Mouse (Mus musculus): ENCODE data around the gene Tspan13.

Tspan13 gene

DNA sequence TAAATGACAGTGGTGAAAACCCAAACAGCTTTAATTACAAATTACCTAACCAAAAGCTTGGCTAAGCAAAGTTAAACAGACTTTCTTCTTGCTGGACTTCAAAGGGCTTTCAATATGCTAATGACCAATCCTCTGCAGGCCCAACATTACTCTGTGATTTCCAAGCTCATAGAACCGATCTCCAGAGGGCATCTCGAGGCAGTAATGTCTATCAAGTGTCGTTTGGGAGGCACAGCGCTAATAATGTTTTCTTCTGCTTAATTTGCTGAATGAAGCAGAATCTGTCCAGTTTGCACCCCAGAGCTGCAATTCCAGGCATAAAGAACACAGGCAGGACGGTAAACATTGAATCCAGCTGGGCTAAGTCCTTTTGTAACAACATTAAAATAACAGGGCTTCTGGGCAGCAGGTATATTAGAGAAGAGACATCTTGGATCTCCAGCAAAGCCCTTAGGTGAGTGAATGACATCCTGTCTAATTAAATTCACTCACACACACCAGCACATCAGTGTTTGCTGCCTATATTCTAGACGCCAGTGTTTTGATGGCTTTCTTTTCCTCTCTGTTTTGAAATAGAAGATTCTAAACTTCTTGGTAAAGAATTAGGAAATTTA is 64.6 kb downstream of the Tspan13 start:
- DNase-seq (ENCODE audit: low spot score) = no peak

DNA sequence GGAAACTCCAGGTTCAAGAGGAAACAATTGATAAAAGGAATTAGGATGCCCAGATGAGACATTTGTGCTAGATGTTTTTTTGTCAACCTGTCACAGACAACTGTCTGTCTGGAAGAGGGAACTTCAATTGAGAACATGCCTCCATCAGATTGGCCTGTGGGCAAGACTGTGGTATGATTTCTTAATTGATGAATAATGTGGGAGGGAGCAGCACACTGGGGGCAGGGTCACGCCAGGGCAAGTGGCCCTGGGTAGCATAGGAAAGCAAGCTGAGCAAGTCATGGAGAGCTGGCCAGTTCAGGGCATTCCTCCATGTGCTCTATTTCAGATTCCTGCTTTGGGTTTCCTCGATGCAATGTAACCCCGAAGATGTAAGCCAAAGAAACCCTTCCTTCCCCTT is 66.4 kb downstream of the Tspan13 start:
- no peak for DNase-seq (ENCODE audit: low spot score)

DNA sequence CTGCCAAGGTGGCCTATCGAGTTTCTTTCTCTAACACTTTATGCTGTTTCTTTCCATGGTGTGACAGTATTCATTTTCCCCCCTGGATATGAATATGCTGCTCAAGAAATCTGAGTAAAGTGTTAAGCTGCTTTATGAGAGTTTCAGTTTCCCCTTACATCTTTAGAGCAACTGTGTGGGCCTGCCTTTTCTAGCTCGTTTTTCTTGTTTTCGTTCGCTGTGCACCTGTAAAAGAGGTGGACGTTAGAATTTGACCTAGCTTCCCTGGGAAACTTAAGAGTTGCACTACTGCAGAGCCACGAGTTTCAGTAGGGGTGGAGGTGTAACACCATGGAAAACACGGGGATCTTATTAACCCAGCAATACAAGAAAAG is 75.5 kb downstream of the Tspan13 start:
- DNase-seq (ENCODE audit: low spot score) = no peak

DNA sequence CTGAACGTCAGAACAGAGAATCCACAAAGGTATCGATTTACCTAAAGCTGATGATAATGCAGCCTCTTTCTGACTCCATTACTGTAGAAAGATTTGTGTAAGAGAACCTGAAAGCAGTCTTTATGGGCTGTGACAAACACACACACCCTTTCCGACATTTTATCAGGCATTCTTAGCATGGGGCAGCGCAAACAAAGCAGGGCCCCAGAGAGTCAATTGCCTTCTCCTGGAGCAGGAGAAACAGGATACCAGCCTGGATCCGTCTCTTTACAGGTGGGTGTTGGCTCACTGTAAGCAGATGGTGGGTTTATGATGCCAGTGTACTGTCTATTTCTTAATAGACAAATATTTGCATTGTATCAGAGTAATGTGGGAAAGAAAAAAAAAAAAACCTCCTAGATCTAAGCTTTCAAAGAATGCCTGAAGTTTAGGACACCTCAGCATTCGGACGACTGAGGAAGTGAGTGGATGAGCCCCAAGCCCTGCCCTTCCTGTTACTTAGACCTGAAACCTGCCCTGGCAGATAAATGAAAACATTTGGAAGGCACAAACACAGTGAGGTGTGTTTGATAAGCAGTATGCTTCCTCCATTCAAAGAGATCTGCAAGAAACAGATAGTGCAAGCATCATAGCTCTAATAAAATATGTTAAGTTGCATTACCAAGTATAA is 76.1 kb downstream of the Tspan13 start:
- DNase-seq (ENCODE audit: low spot score) = no peak
